Mouse (Mus musculus) kidney, adult 9 months (tissue): ENCODE data around the gene Slk.

ENCODE experiments used
- DNase-seq: peaks from one replicate; pipeline ENCODE4 v3.0.0; 2022

The Slk gene

GRCm38 (mm10) chr19:47654896-47655295 lies 75.4 kb downstream of the Slk start:
- DNase-seq, result no peak

GRCm38 (mm10) chr19:47658914-47659535 lies 79.5 kb downstream of the Slk start:
- peak; percentile 19 for DNase-seq

GRCm38 (mm10) chr19:47659765-47660408 lies 80.4 kb downstream of the Slk start:
- DNase-seq, result no peak

- DNase-seq, result no peak
Observed at GRCm38 (mm10) chr19:47667601-47668000, 88.1 kb downstream of the Slk start.

GRCm38 (mm10) chr19:47668399-47668798 lies 88.9 kb downstream of the Slk start:
- DNase-seq, result no peak

- DNase-seq, result peak; percentile 56
Observed at GRCm38 (mm10) chr19:47674419-47674818, 94.9 kb downstream of the Slk start.

- no peak for DNase-seq
Observed at GRCm38 (mm10) chr19:47678675-47679074, 99.2 kb downstream of the Slk start.

- no peak for DNase-seq
Observed at GRCm38 (mm10) chr19:47689592-47689991, 110.1 kb downstream of the Slk start.

- no peak for DNase-seq
Observed at GRCm38 (mm10) chr19:47691994-47692393, 112.5 kb downstream of the Slk start, which contains the start of gene Col17a1. Gene Col17a1, minus strand, starts transcription at chr19:47692094.
